In the genomic region with DNA sequence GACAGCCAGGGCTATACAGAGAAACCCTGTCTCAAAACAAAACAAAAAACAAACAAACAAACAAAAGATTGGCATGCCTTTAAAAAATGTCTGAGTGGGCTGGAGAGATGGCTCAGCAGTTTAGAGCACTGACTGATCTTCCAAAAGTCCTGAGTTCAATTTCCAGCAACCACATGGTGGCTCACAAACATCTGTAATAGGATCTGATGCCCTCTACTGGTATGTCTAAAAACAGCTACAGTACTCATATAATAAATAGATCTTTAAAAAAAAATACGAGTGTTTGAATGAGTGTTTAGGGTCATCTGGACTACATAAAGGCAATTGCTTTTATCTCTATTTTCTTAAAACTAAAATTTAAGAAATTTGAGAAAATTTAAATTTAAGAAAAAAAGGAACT, we compare ENCODE assay signal across 13 mouse cellular contexts. TPM values are rescaled to one million over a fixed set of nuclear protein-coding genes. Genes with fewer than 3 reads are reported as not detected.
DNase-seq lines count a peak whose midpoint lies in the region; ATAC-seq and TF ChIP-seq lines count a peak whose summit lies in the region.
"Had no signal": no experiment of that assay in that cellular context is flagged by ENCODE, and none has a peak within 500 bp of the region (broad histone marks: within the 10 kb centered on the region; RNA-seq: fewer than 3 reads in every experiment).

No protein-coding gene starts in this region.

- H3K4me2 ChIP-seq in kidney, postnatal 0 days (ENCODE audit: low read length), result no peak overlapping the region
- H3K4me2 ChIP-seq in kidney, embryonic 14.5 days (replicated peaks; ENCODE audit: low read depth, low read length), result no peak overlapping the region
- no peak overlapping the region for H3K4me2 ChIP-seq in stomach, postnatal 0 days (replicated peaks; ENCODE audit: low read depth)
- H3K4me2 ChIP-seq: midbrain, embryonic 11.5 days; neural tube, embryonic 13.5 days had no signal

- no peak for TF ChIP-seq POLR2A in thymus, adult 2 months (IDR thresholded peaks at IDR 0.05; ENCODE audit: control insufficient read depth, extremely low read depth, insufficient read depth, low read length, poor library complexity)

- no peak for ATAC-seq in CD4-positive, CD25-positive, alpha-beta regulatory T cell, adult 4 months
- no peak for ATAC-seq in kidney, postnatal 0 days (replicated peaks; ENCODE audit: low FRiP score, low read depth)
- ATAC-seq in kidney, embryonic 14.5 days (ENCODE audit: low FRiP score, low TSS enrichment), result no peak
- no peak for ATAC-seq in stomach, postnatal 0 days (ENCODE audit: low FRiP score, low TSS enrichment)

- TF ChIP-seq EP300 in stomach, postnatal 0 days (optimal IDR thresholded peaks at IDR 0.05), result no peak

- no peaks in the 10 kb centered on the region for H3K4me1 ChIP-seq in kidney, postnatal 0 days (replicated peaks; ENCODE audit: insufficient read depth, low read length)
- H3K4me1 ChIP-seq in kidney, embryonic 14.5 days (ENCODE audit: control insufficient read depth, insufficient read depth, low read length), result no peaks in the 10 kb centered on the region
- H3K4me1 ChIP-seq in thymus, adult 2 months (replicated peaks; ENCODE audit: control insufficient read depth, insufficient read depth, low read length), result no peaks in the 10 kb centered on the region
- no peaks in the 10 kb centered on the region for H3K4me1 ChIP-seq in stomach, postnatal 0 days (replicated peaks; ENCODE audit: control insufficient read depth, insufficient read depth)
- H3K4me1 ChIP-seq: heart, embryonic 10.5 days had no signal

- no peaks in the 10 kb centered on the region for H3K9me3 ChIP-seq in kidney, postnatal 0 days (replicated peaks; ENCODE audit: low read length)
- H3K9me3 ChIP-seq in kidney, embryonic 14.5 days (ENCODE audit: control insufficient read depth, low read length), result no peaks in the 10 kb centered on the region
- no peaks in the 10 kb centered on the region for H3K9me3 ChIP-seq in stomach, postnatal 0 days (ENCODE audit: control insufficient read depth, low read length)
- H3K9me3 ChIP-seq: heart, embryonic 10.5 days; neural tube, embryonic 13.5 days had no signal

- no peak overlapping the region for H3K27ac ChIP-seq in kidney, postnatal 0 days
- H3K27ac ChIP-seq in kidney, embryonic 14.5 days (ENCODE audit: low read depth, low read length), result no peak overlapping the region
- H3K27ac ChIP-seq in thymus, adult 2 months (ENCODE audit: control insufficient read depth, insufficient read depth, low read length), result no peak overlapping the region
- no peak overlapping the region for H3K27ac ChIP-seq in stomach, postnatal 0 days (replicated peaks)
- H3K27ac ChIP-seq: heart, embryonic 10.5 days; neural tube, embryonic 13.5 days had no signal

- H3K9ac ChIP-seq in kidney, postnatal 0 days (ENCODE audit: low read depth, low read length), result no peak overlapping the region
- no peak overlapping the region for H3K9ac ChIP-seq in kidney, embryonic 14.5 days (ENCODE audit: low read depth, low read length)
- no peak overlapping the region for H3K9ac ChIP-seq in stomach, postnatal 0 days (ENCODE audit: low read length)
- H3K9ac ChIP-seq: neural tube, embryonic 13.5 days had no signal

- DNase-seq in CD4-positive, CD25-positive, alpha-beta regulatory T cell, adult 2 months (ENCODE audit: low read depth, low spot score), result peak; percentile 59
- peak; percentile 57 for DNase-seq in kidney, postnatal 0 days (ENCODE audit: low spot score)
- DNase-seq in thymus, postnatal 0 days (ENCODE audit: low spot score), result peak; percentile 37
- DNase-seq in thymus, adult 2 months, result no peak
- no peak for DNase-seq in stomach, postnatal 0 days (ENCODE audit: low spot score)
- DNase-seq in right cerebral cortex, adult 2 months (ENCODE audit: low spot score in 2 of 2), result no peak
- DNase-seq: right cerebral cortex, adult 18-20 months; thymus, postnatal 36 days had no signal

- WGBS in kidney, postnatal 0 days, result 55% methylated on average over 1 of the region's 1 CpGs
- WGBS in kidney, embryonic 14.5 days, result 69% methylated on average over 1 of the region's 1 CpGs
- 76% methylated on average over 1 of the region's 1 CpGs for WGBS in thymus, adult 2 months
- 35% methylated on average over 1 of the region's 1 CpGs for WGBS in stomach, postnatal 0 days

- H3K27me3 ChIP-seq in kidney, postnatal 0 days (ENCODE audit: insufficient read depth, low read length), result no peaks in the 10 kb centered on the region
- H3K27me3 ChIP-seq in kidney, embryonic 14.5 days (ENCODE audit: control insufficient read depth, insufficient read depth, low read length), result no peaks in the 10 kb centered on the region
- no peaks in the 10 kb centered on the region for H3K27me3 ChIP-seq in thymus, adult 2 months (ENCODE audit: control insufficient read depth, insufficient read depth, low read length)
- no peaks in the 10 kb centered on the region for H3K27me3 ChIP-seq in stomach, postnatal 0 days (ENCODE audit: control insufficient read depth, insufficient read depth, low read length)
- H3K27me3 ChIP-seq: neural tube, embryonic 13.5 days had no signal

- H3K36me3 ChIP-seq in kidney, postnatal 0 days (ENCODE audit: insufficient read depth, low read length), result peaks cover 18% of the 10 kb centered on the region; the same call in 1 of the 2 replicates
- H3K36me3 ChIP-seq in kidney, embryonic 14.5 days (ENCODE audit: control insufficient read depth, insufficient read depth, low read length), result peaks cover 45% of the 10 kb centered on the region
- H3K36me3 ChIP-seq in thymus, adult 2 months (ENCODE audit: control insufficient read depth, insufficient read depth, low read length), result peaks cover 62% of the 10 kb centered on the region
- peaks cover 16% of the 10 kb centered on the region for H3K36me3 ChIP-seq in stomach, postnatal 0 days (ENCODE audit: control insufficient read depth, insufficient read depth, low read length)

- H3K4me3 ChIP-seq in kidney, postnatal 0 days (replicated peaks; ENCODE audit: low read depth, low read length), result no peak overlapping the region
- no peak overlapping the region for H3K4me3 ChIP-seq in kidney, embryonic 14.5 days (ENCODE audit: low read length)
- H3K4me3 ChIP-seq in thymus, adult 2 months (ENCODE audit: control insufficient read depth, insufficient read depth, low read length), result no peak overlapping the region
- no peak overlapping the region for H3K4me3 ChIP-seq in stomach, postnatal 0 days (ENCODE audit: low read depth, low read length)
- H3K4me3 ChIP-seq: heart, embryonic 10.5 days; neural tube, embryonic 13.5 days had no signal

- TF ChIP-seq CTCF in kidney, postnatal 0 days (IDR thresholded peaks at IDR 0.05; ENCODE audit: low read depth), result peak; percentile 67
- TF ChIP-seq CTCF in thymus, adult 2 months (IDR thresholded peaks at IDR 0.05; ENCODE audit: borderline replicate concordance, control insufficient read depth, extremely low read depth, insufficient read depth, low read length, poor library complexity), result no peak
- TF ChIP-seq CTCF in stomach, postnatal 0 days (IDR thresholded peaks at IDR 0.05; ENCODE audit: low read depth), result peak; percentile 63

RNA-seq across cellular contexts. Expression of a gene that starts 45.2 kb away (rescaled TPM):
- 100 to 1,000 TPM; 437 to 601 TPM for polyA plus RNA-seq in CD4-positive, CD25-positive, alpha-beta regulatory T cell, adult 4 months (2017; shearing (Covaris generic))
- polyA plus RNA-seq in kidney, postnatal 0 days (2015; fragmentation: Nextera tagmentation; extraction: Ambion mirVana), result 103 and 111 TPM in 2 replicates
- 71.5 and 87.1 TPM in 2 replicates for polyA plus RNA-seq in kidney, embryonic 14.5 days (2014; fragmentation: Nextera tagmentation; extraction: Ambion mirVana)
- polyA plus RNA-seq in thymus, postnatal 0 days (2015; fragmentation: Nextera tagmentation; extraction: Ambion mirVana), result 165 and 185 TPM in 2 replicates
- polyA plus RNA-seq in thymus, adult 2 months (2012; rRNA removed), result 40.8 and 41.7 TPM in 2 replicates
- polyA plus RNA-seq in stomach, postnatal 0 days (2015; fragmentation: Nextera tagmentation; extraction: Ambion mirVana), result 87.1 and 94.7 TPM in 2 replicates

Comparison
In these comparisons a context has a peak if more than half of its experiments do, and no peak if none do; other contexts are left out.
1. DNase-seq: peak in CD4-positive, CD25-positive, alpha-beta regulatory T cell, adult 2 months (single experiment), kidney, postnatal 0 days (single experiment) and thymus, postnatal 0 days (single experiment); none in thymus, adult 2 months (single experiment), stomach, postnatal 0 days (single experiment) and right cerebral cortex, adult 2 months (0 of 2).